Mouse (Mus musculus) hindbrain, embryonic 10.5 days (tissue): ENCODE data around the gene Phf7. TPM values are rescaled to one million over a fixed set of nuclear protein-coding genes. Genes with fewer than 3 reads are reported as not detected.

Experiments
- DNase-seq: peaks from one replicate; pipeline ENCODE4 v3.0.0-alpha.2; 2017; ENCODE audit warnings: low spot score
- H3K27ac ChIP-seq: fragments of 300-500 bp; sonication (generic); 2 replicates; pipeline ENCODE4 v1.5.1; 2016; ENCODE audit warnings: mild to moderate bottlenecking, moderate library complexity
- H3K27me3 ChIP-seq: fragments of 300-500 bp; sonication (generic); 2 replicates; pipeline ENCODE4 v1.6.1; 2016; ENCODE audit warnings: mild to moderate bottlenecking; ENCODE audit not compliant: poor library complexity, insufficient read depth, severe bottlenecking
- H3K36me3 ChIP-seq: fragments of 300-500 bp; sonication (generic); 2 replicates; pipeline ENCODE4 v1.6.1; 2016; ENCODE audit warnings: mild to moderate bottlenecking, moderate library complexity
- H3K4me1 ChIP-seq: fragments of 300-500 bp; sonication (generic); replicated peaks from 2 replicates; pipeline ENCODE4 v1.6.1; 2016; ENCODE audit warnings: mild to moderate bottlenecking
- H3K4me3 ChIP-seq: fragments of 300-500 bp; sonication (generic); 2 replicates; pipeline ENCODE4 v1.5.1; 2016; ENCODE audit warnings: mild to moderate bottlenecking, moderate library complexity
- H3K9me3 ChIP-seq: fragments of 300-500 bp; sonication (generic); 2 replicates; pipeline ENCODE4 v1.6.1; 2016; ENCODE audit warnings: mild to moderate bottlenecking, moderate library complexity
- WGBS: fragments of 180-500 bp; shearing (Covaris S2); methylation state at CpG from one replicate; pipeline ENCODE4 v1.1.7; 2016; 5-methylcytosine and 5-hydroxymethylcytosine counted together
- polyA plus RNA-seq: library from polyadenylated mRNA; unstranded; fragments of >200 nt; fragmentation: Nextera tagmentation; extraction: Ambion mirVana; gene quantifications from 2 replicates; pipeline ENCODE4 v1.2.1, GENCODE M21; 2016

Gene Phf7
- polyA plus RNA-seq, 1 experiment from 2014 or later, result 13.1 TPM

GRCm38 (mm10) chr14:31205562-31206467 is 45.3 kb downstream of the Phf7 start:
- DNase-seq, result peak; percentile 68
- peaks cover 46% of the 10 kb centered on the region for H3K36me3 ChIP-seq
- no peaks in the 10 kb centered on the region for H3K9me3 ChIP-seq
- H3K4me1 ChIP-seq, result peaks cover 29% of the 10 kb centered on the region
- peaks cover 5% of the 10 kb centered on the region; the same call in 1 of the 2 replicates for H3K27me3 ChIP-seq
- peak overlapping the region; percentile 89 for H3K4me3 ChIP-seq
- peak overlapping the region; percentile 98 for H3K27ac ChIP-seq
- WGBS, result 2% methylated on average over 39 of the region's 39 CpGs

GRCm38 (mm10) chr14:31205244-31205561 is 45.9 kb downstream of the Phf7 start:
- H3K4me3 ChIP-seq, result peak overlapping the region; percentile 89
- H3K4me1 ChIP-seq, result peaks cover 29% of the 10 kb centered on the region
- WGBS, result 40% methylated on average over 8 of the region's 8 CpGs
- peak overlapping the region; percentile 98 for H3K27ac ChIP-seq
- DNase-seq, result no peak
- H3K36me3 ChIP-seq, result peaks cover 52% of the 10 kb centered on the region
- peaks cover 5% of the 10 kb centered on the region; the same call in 1 of the 2 replicates for H3K27me3 ChIP-seq
- no peaks in the 10 kb centered on the region for H3K9me3 ChIP-seq

- Histone ChIP-seq H3K4me3 (peak overlapping the region; percentile 89), H3K4me1 (peaks cover 29% of the 10 kb centered on the region), H3K36me3 (peaks cover 56% of the 10 kb centered on the region), H3K27ac (peak overlapping the region; percentile 98), H3K27me3 (peaks cover 5% of the 10 kb centered on the region; the same call in 1 of the 2 replicates), H3K9me3 (no peaks in the 10 kb centered on the region)
- no peak for DNase-seq
- 87% methylated on average over 4 of the region's 4 CpGs for WGBS
Observed at GRCm38 (mm10) chr14:31204844-31205243, 46.3 kb downstream of the Phf7 start.

GRCm38 (mm10) chr14:31200038-31200437 is 51.1 kb downstream of the Phf7 start:
- Histone ChIP-seq H3K36me3 (peaks cover 100% of the 10 kb centered on the region), H3K27ac (no peak overlapping the region), H3K27me3 (no peaks in the 10 kb centered on the region), H3K4me3 (no peak overlapping the region), H3K9me3 (no peaks in the 10 kb centered on the region), H3K4me1 (peaks cover 12% of the 10 kb centered on the region)
- DNase-seq, result no peak
- 90% methylated on average over 3 of the region's 3 CpGs for WGBS

- 96% methylated on average over 7 of the region's 7 CpGs for WGBS
- Histone ChIP-seq H3K27ac (no peak overlapping the region), H3K27me3 (no peaks in the 10 kb centered on the region), H3K4me1 (peaks cover 8% of the 10 kb centered on the region), H3K4me3 (no peak overlapping the region), H3K9me3 (no peaks in the 10 kb centered on the region), H3K36me3 (peaks cover 100% of the 10 kb centered on the region)
- no peak for DNase-seq
Observed at GRCm38 (mm10) chr14:31199599-31199998, 51.5 kb downstream of the Phf7 start.

- DNase-seq, result no peak
- 79% methylated on average over 16 of the region's 16 CpGs for WGBS
- Histone ChIP-seq H3K27me3 (no peaks in the 10 kb centered on the region), H3K9me3 (no peaks in the 10 kb centered on the region), H3K4me3 (no peak overlapping the region), H3K27ac (no peak overlapping the region), H3K4me1 (no peaks in the 10 kb centered on the region; the same call in 1 of the 2 replicates), H3K36me3 (peaks cover 100% of the 10 kb centered on the region)
Observed at GRCm38 (mm10) chr14:31197547-31198516, 53.3 kb downstream of the Phf7 start.

- no peaks in the 10 kb centered on the region for H3K27me3 ChIP-seq
- H3K36me3 ChIP-seq, result peaks cover 100% of the 10 kb centered on the region
- H3K4me3 ChIP-seq, result no peak overlapping the region
- DNase-seq, result no peak
- no peaks in the 10 kb centered on the region for H3K9me3 ChIP-seq
- no peak overlapping the region for H3K27ac ChIP-seq
- no peaks in the 10 kb centered on the region; the same call in 1 of the 2 replicates for H3K4me1 ChIP-seq
Observed at GRCm38 (mm10) chr14:31195968-31196367, 55.1 kb downstream of the Phf7 start.

GRCm38 (mm10) chr14:31195521-31195920 is 55.6 kb downstream of the Phf7 start:
- no peak for DNase-seq
- WGBS, result 96% methylated on average over 4 of the region's 4 CpGs
- no peaks in the 10 kb centered on the region for H3K27me3 ChIP-seq
- no peak overlapping the region for H3K4me3 ChIP-seq
- H3K9me3 ChIP-seq, result no peaks in the 10 kb centered on the region
- no peak overlapping the region for H3K27ac ChIP-seq
- no peaks in the 10 kb centered on the region; the same call in 1 of the 2 replicates for H3K4me1 ChIP-seq
- peaks cover 100% of the 10 kb centered on the region for H3K36me3 ChIP-seq

GRCm38 (mm10) chr14:31194891-31195513 is 56.1 kb downstream of the Phf7 start:
- no peaks in the 10 kb centered on the region for H3K9me3 ChIP-seq
- H3K36me3 ChIP-seq, result peaks cover 100% of the 10 kb centered on the region
- WGBS, result 90% methylated on average over 14 of the region's 14 CpGs
- no peaks in the 10 kb centered on the region for H3K27me3 ChIP-seq
- no peak overlapping the region for H3K4me3 ChIP-seq
- no peak for DNase-seq
- H3K27ac ChIP-seq, result no peak overlapping the region
- H3K4me1 ChIP-seq, result no peaks in the 10 kb centered on the region; the same call in 1 of the 2 replicates

GRCm38 (mm10) chr14:31194441-31194840 is 56.7 kb downstream of the Phf7 start:
- Histone ChIP-seq H3K4me3 (no peak overlapping the region), H3K27ac (no peak overlapping the region), H3K9me3 (no peaks in the 10 kb centered on the region), H3K27me3 (no peaks in the 10 kb centered on the region), H3K36me3 (peaks cover 100% of the 10 kb centered on the region), H3K4me1 (no peaks in the 10 kb centered on the region; the same call in 1 of the 2 replicates)
- DNase-seq, result no peak
- 95% methylated on average over 2 of the region's 2 CpGs for WGBS

- Histone ChIP-seq H3K4me1 (no peaks in the 10 kb centered on the region; the same call in 1 of the 2 replicates), H3K36me3 (peaks cover 100% of the 10 kb centered on the region), H3K27ac (no peak overlapping the region), H3K9me3 (no peaks in the 10 kb centered on the region), H3K27me3 (no peaks in the 10 kb centered on the region), H3K4me3 (no peak overlapping the region)
- DNase-seq, result no peak
- WGBS, result 91% methylated on average over 7 of the region's 7 CpGs
Observed at GRCm38 (mm10) chr14:31193791-31194190, 57.3 kb downstream of the Phf7 start.

- no peak overlapping the region for H3K27ac ChIP-seq
- no peaks in the 10 kb centered on the region for H3K27me3 ChIP-seq
- no peak for DNase-seq
- no peaks in the 10 kb centered on the region for H3K4me1 ChIP-seq
- no peaks in the 10 kb centered on the region for H3K9me3 ChIP-seq
- H3K36me3 ChIP-seq, result peaks cover 100% of the 10 kb centered on the region
- 92% methylated on average over 2 of the region's 2 CpGs for WGBS
- no peak overlapping the region for H3K4me3 ChIP-seq
Observed at GRCm38 (mm10) chr14:31191936-31192335, 59.2 kb downstream of the Phf7 start.
